Mouse (Mus musculus) E14TG2a.4 (cell line): ENCODE measurements around the gene Scrt2.

Source experiments
- H3K27me3 ChIP-seq: 2 replicates; pipeline ENCODE4 v1.6.1; 2014; ENCODE audit warnings: low read length, control low read depth; ENCODE audit not compliant: insufficient read depth
- H3K36me3 ChIP-seq: 2 replicates; pipeline ENCODE4 v1.6.1; 2014; ENCODE audit warnings: low read length, control low read depth; ENCODE audit not compliant: insufficient read depth
- H3K4me1 ChIP-seq: replicated peaks from 2 replicates; pipeline ENCODE4 v1.6.1; 2014; ENCODE audit warnings: low read depth, low read length, control low read depth
- H3K4me3 ChIP-seq: replicated peaks from 2 replicates; pipeline ENCODE4 v1.5.1; 2014; ENCODE audit warnings: mild to moderate bottlenecking, low read length
- H3K9me3 ChIP-seq: 2 replicates; pipeline ENCODE4 v1.6.1; 2014; ENCODE audit warnings: low read length, control low read depth
- CTCF ChIP-seq: conservative IDR thresholded peaks from 2 replicates; pipeline ENCODE4 v1.5.1; 2014; ENCODE audit warnings: low read length
- NANOG ChIP-seq: IDR thresholded peaks from 2 replicates; pipeline ENCODE4 v1.6.1; 2014; ENCODE audit warnings: borderline replicate concordance, low read length, mixed read lengths
- POU5F1 ChIP-seq: IDR thresholded peaks from 2 replicates; pipeline ENCODE4 v1.6.1; 2014; ENCODE audit warnings: low read length, borderline replicate concordance

Scrt2 gene

DNA sequence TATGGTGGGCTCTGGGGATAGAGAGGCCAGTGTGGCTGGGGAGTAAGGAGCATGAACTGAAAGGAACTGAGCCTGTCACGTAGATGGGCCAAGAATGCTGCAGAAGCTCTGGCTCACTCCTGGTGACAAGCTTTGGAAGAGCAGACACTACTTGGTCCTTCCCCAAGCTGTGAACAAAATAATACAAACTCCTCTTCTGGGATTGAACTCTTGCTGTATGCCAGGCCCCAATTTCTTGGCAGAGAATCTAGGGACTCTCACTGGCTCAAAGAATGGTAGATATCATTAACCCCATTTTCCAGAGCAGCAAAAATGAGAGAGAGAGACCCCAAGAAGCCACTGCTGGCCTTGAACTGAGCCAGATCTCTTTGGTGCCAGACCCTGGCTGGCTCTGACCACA is 60.2 kb downstream of the Scrt2 start:
- Histone ChIP-seq H3K36me3 (peaks cover 21% of the 10 kb centered on the region), H3K4me3 (peak overlapping the region; percentile 57), H3K27me3 (peaks cover 23% of the 10 kb centered on the region), H3K4me1 (peaks cover 70% of the 10 kb centered on the region), H3K9me3 (no peaks in the 10 kb centered on the region)
- TF ChIP-seq CTCF, result no peak
- no peak for TF ChIP-seq NANOG
- no peak for TF ChIP-seq POU5F1

- Histone ChIP-seq H3K27me3 (peaks cover 23% of the 10 kb centered on the region), H3K9me3 (no peaks in the 10 kb centered on the region), H3K36me3 (peaks cover 27% of the 10 kb centered on the region), H3K4me3 (peak overlapping the region; percentile 57), H3K4me1 (peaks cover 76% of the 10 kb centered on the region)
- TF ChIP-seq POU5F1, result no peak
- TF ChIP-seq CTCF, result no peak
- no peak for TF ChIP-seq NANOG
Observed at GRCm38 (mm10) chr2:152142046-152142445, 60.7 kb downstream of the Scrt2 start.

GRCm38 (mm10) chr2:152142571-152142970 is 61.2 kb downstream of the Scrt2 start:
- Histone ChIP-seq H3K4me1 (peaks cover 81% of the 10 kb centered on the region), H3K9me3 (no peaks in the 10 kb centered on the region), H3K27me3 (peaks cover 23% of the 10 kb centered on the region), H3K4me3 (peak overlapping the region; percentile 92), H3K36me3 (peaks cover 32% of the 10 kb centered on the region)
- TF ChIP-seq POU5F1 (no peak), CTCF (no peak), NANOG (no peak)

GRCm38 (mm10) chr2:152143279-152144157 is 62.2 kb downstream of the Scrt2 start, which contains the start of gene Tcf15:
Tcf15 (plus strand) TSS chr2:152143561.
- Histone ChIP-seq H3K36me3 (peaks cover 41% of the 10 kb centered on the region), H3K4me1 (peaks cover 82% of the 10 kb centered on the region), H3K27me3 (peaks cover 18% of the 10 kb centered on the region), H3K9me3 (no peaks in the 10 kb centered on the region), H3K4me3 (peak within 1 kb of the TSS; percentile 92)
- TF ChIP-seq CTCF (no peak), POU5F1 (no peak), NANOG (no peak)

DNA sequence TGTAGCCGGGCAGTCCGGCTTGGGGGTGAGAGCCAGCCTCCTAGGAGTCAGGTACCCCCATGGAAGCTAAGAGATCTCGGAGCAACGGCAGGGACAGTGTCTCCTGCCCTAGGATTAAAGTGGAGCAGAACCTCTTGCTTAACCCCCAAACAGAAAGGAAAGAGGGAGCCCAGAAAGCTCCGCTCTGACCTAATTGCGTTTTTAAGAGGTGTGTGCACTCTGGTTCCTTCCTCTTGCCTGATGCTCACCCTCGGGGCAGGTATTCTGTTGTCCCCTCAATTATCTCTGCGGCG is 62.8 kb downstream of the Scrt2 start:
- peaks cover 47% of the 10 kb centered on the region for H3K36me3 ChIP-seq
- TF ChIP-seq CTCF (no peak), NANOG (no peak), POU5F1 (no peak)
- H3K27me3 ChIP-seq, result peaks cover 18% of the 10 kb centered on the region
- peaks cover 88% of the 10 kb centered on the region for H3K4me1 ChIP-seq
- H3K4me3 ChIP-seq, result peak overlapping the region; percentile 92
- H3K9me3 ChIP-seq, result no peaks in the 10 kb centered on the region

DNA sequence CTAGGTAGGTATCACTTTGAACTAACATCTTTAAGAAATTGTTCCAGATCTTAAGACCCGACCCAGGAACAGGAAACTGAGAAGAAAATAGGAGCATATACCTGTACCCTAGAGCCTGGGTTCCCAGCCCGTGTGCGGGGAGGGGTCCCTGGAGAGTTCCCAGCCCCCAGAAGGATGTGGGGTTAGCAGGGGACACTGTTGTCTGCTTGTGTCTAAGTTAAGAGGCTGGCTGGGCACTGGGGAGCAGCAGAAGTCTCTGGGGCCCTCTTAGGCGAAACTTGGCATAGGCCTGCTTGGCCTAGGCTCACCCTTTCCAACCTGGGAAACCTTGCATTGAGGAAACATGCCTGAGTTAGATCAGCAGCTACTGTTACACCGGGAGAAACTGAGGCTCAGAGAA is 63.2 kb downstream of the Scrt2 start:
- H3K9me3 ChIP-seq, result no peaks in the 10 kb centered on the region
- peaks cover 14% of the 10 kb centered on the region for H3K27me3 ChIP-seq
- H3K36me3 ChIP-seq, result peaks cover 51% of the 10 kb centered on the region
- H3K4me3 ChIP-seq, result peak overlapping the region; percentile 92
- H3K4me1 ChIP-seq, result peaks cover 88% of the 10 kb centered on the region
- TF ChIP-seq POU5F1 (no peak), CTCF (no peak), NANOG (no peak)
